23 mouse cellular contexts compared by ENCODE assay signal in genomic region chr16:6746116-6746515, GRCm38 (mm10).
A peak's percentile ranks its signal among the peaks of the same experiment; 100 is the strongest.
DNase-seq lines count a peak whose midpoint lies in the region; ATAC-seq and TF ChIP-seq lines count a peak whose summit lies in the region.
"Had no signal": no experiment of that assay in that cellular context is flagged by ENCODE, and none has a peak within 500 bp of the region (broad histone marks: within the 10 kb centered on the region; RNA-seq: fewer than 3 reads in every experiment).

No protein-coding gene starts in this region.

- no peaks in the 10 kb centered on the region for H3K36me3 ChIP-seq in forebrain, embryonic 14.5 days (ENCODE audit: control insufficient read depth, insufficient read depth, low read length)
- H3K36me3 ChIP-seq in forebrain, postnatal 0 days (ENCODE audit: insufficient read depth), result no peaks in the 10 kb centered on the region
- no peaks in the 10 kb centered on the region for H3K36me3 ChIP-seq in limb, embryonic 14.5 days (ENCODE audit: control insufficient read depth, insufficient read depth, low read length)
- no peaks in the 10 kb centered on the region for H3K36me3 ChIP-seq in limb, embryonic 10.5 days
- H3K36me3 ChIP-seq: embryonic facial prominence, embryonic 15.5 days; forebrain, embryonic 10.5 days; hindbrain, embryonic 12.5 days; intestine, embryonic 15.5 days; kidney, embryonic 15.5 days; liver, embryonic 12.5 days; midbrain, embryonic 10.5 days; neural tube, embryonic 15.5 days had no signal

- no peaks in the 10 kb centered on the region for H3K9me3 ChIP-seq in forebrain, embryonic 14.5 days (replicated peaks; ENCODE audit: control insufficient read depth, low read length)
- H3K9me3 ChIP-seq in forebrain, postnatal 0 days (ENCODE audit: low read length), result no peaks in the 10 kb centered on the region
- H3K9me3 ChIP-seq in limb, embryonic 14.5 days (ENCODE audit: control insufficient read depth, low read length), result no peaks in the 10 kb centered on the region
- H3K9me3 ChIP-seq in limb, embryonic 10.5 days (replicated peaks), result no peaks in the 10 kb centered on the region
- H3K9me3 ChIP-seq: embryonic facial prominence, embryonic 15.5 days; forebrain, embryonic 10.5 days; hindbrain, embryonic 12.5 days; intestine, embryonic 15.5 days; kidney, embryonic 15.5 days; liver, embryonic 12.5 days; midbrain, embryonic 10.5 days; neural tube, embryonic 15.5 days had no signal

- no peak overlapping the region for H3K4me2 ChIP-seq in forebrain, embryonic 14.5 days (ENCODE audit: low read length)
- H3K4me2 ChIP-seq in forebrain, postnatal 0 days (ENCODE audit: low read depth), result no peak overlapping the region
- no peak overlapping the region for H3K4me2 ChIP-seq in limb, embryonic 14.5 days (replicated peaks; ENCODE audit: low read depth, low read length, severe bottlenecking)
- H3K4me2 ChIP-seq: embryonic facial prominence, embryonic 15.5 days; hindbrain, embryonic 12.5 days; intestine, embryonic 15.5 days; kidney, embryonic 15.5 days; liver, embryonic 12.5 days; lung, embryonic 14.5 days; neural tube, embryonic 15.5 days had no signal

- H3K27me3 ChIP-seq in forebrain, embryonic 14.5 days (replicated peaks; ENCODE audit: control insufficient read depth, insufficient read depth, low read length), result no peaks in the 10 kb centered on the region
- no peaks in the 10 kb centered on the region for H3K27me3 ChIP-seq in forebrain, postnatal 0 days (ENCODE audit: insufficient read depth, low read length)
- no peaks in the 10 kb centered on the region for H3K27me3 ChIP-seq in limb, embryonic 14.5 days (ENCODE audit: control insufficient read depth, insufficient read depth, low read length)
- no peaks in the 10 kb centered on the region for H3K27me3 ChIP-seq in limb, embryonic 10.5 days (ENCODE audit: low read depth, poor library complexity, severe bottlenecking)
- H3K27me3 ChIP-seq: CH12.LX; embryonic facial prominence, embryonic 15.5 days; hindbrain, embryonic 12.5 days; intestine, embryonic 15.5 days; kidney, embryonic 15.5 days; liver, embryonic 12.5 days; neural tube, embryonic 15.5 days had no signal

- H3K9ac ChIP-seq in forebrain, embryonic 14.5 days (ENCODE audit: low read length), result no peak overlapping the region
- H3K9ac ChIP-seq in forebrain, postnatal 0 days, result no peak overlapping the region
- no peak overlapping the region for H3K9ac ChIP-seq in limb, embryonic 14.5 days (ENCODE audit: low read depth, low read length, severe bottlenecking)
- H3K9ac ChIP-seq: embryonic facial prominence, embryonic 15.5 days; hindbrain, embryonic 12.5 days; intestine, embryonic 15.5 days; kidney, embryonic 15.5 days; liver, embryonic 12.5 days; lung, embryonic 14.5 days; neural tube, embryonic 15.5 days had no signal

- TF ChIP-seq CTCF in forebrain, postnatal 0 days (IDR thresholded peaks at IDR 0.05; ENCODE audit: low read depth), result no peak
- TF ChIP-seq CTCF in brain, embryonic 14.5 days (IDR thresholded peaks at IDR 0.05; ENCODE audit: borderline replicate concordance, extremely low read depth, insufficient read depth, insufficient read length), result no peak

- H3K4me1 ChIP-seq in forebrain, embryonic 14.5 days (ENCODE audit: control insufficient read depth, insufficient read depth, low read length), result no peaks in the 10 kb centered on the region
- H3K4me1 ChIP-seq in forebrain, postnatal 0 days (ENCODE audit: insufficient read depth), result no peaks in the 10 kb centered on the region
- no peaks in the 10 kb centered on the region for H3K4me1 ChIP-seq in limb, embryonic 14.5 days (ENCODE audit: control insufficient read depth, insufficient read depth, low read length)
- H3K4me1 ChIP-seq in limb, embryonic 10.5 days, result no peaks in the 10 kb centered on the region
- H3K4me1 ChIP-seq: embryonic facial prominence, embryonic 15.5 days; hindbrain, embryonic 12.5 days; intestine, embryonic 15.5 days; kidney, embryonic 15.5 days; liver, embryonic 12.5 days had no signal

- 34% methylated on average over 2 of the region's 2 CpGs for WGBS in forebrain, embryonic 14.5 days
- 44% methylated on average over 2 of the region's 2 CpGs for WGBS in forebrain, postnatal 0 days
- WGBS in limb, embryonic 14.5 days, result 31% methylated on average over 2 of the region's 2 CpGs
- WGBS in limb, embryonic 10.5 days, result 97% methylated on average over 2 of the region's 2 CpGs

- H3K27ac ChIP-seq in forebrain, embryonic 14.5 days (ENCODE audit: low read depth, low read length), result no peak overlapping the region
- no peak overlapping the region for H3K27ac ChIP-seq in forebrain, postnatal 0 days (ENCODE audit: low read depth, low read length)
- no peak overlapping the region for H3K27ac ChIP-seq in limb, embryonic 14.5 days (replicated peaks; ENCODE audit: low read depth, low read length)
- no peak overlapping the region for H3K27ac ChIP-seq in limb, embryonic 10.5 days
- H3K27ac ChIP-seq: embryonic facial prominence, embryonic 15.5 days; forebrain, embryonic 10.5 days; hindbrain, embryonic 12.5 days; intestine, embryonic 15.5 days; kidney, embryonic 15.5 days; liver, embryonic 12.5 days; midbrain, embryonic 10.5 days; neural tube, embryonic 15.5 days; stomach, postnatal 0 days had no signal

- TF ChIP-seq POLR2A in limb, embryonic 14.5 days (IDR thresholded peaks at IDR 0.05; ENCODE audit: borderline replicate concordance, extremely low read depth, insufficient read depth, insufficient read length), result no peak
- no peak for TF ChIP-seq POLR2A in brain, embryonic 14.5 days (IDR thresholded peaks at IDR 0.05; ENCODE audit: borderline replicate concordance, extremely low read depth, insufficient read depth, insufficient read length, poor library complexity, severe bottlenecking)

- no peak for ATAC-seq in forebrain, embryonic 14.5 days
- no peak for ATAC-seq in forebrain, postnatal 0 days
- ATAC-seq in limb, embryonic 14.5 days (ENCODE audit: low FRiP score, low read depth), result no peak
- ATAC-seq: intestine, embryonic 15.5 days; liver, embryonic 12.5 days had no signal

- peak; percentile 56 for DNase-seq in forebrain, embryonic 14.5 days (ENCODE audit: low spot score)
- no peak for DNase-seq in forebrain, postnatal 0 days
- DNase-seq in limb, embryonic 14.5 days (ENCODE audit: low spot score), result peak; percentile 59
- DNase-seq in limb, embryonic 10.5 days (ENCODE audit: low spot score), result no peak
- peak; percentile 61 for DNase-seq in brain, embryonic 14.5 days (ENCODE audit: low read depth)
- DNase-seq in cerebellum, postnatal 10 days, result peak; percentile 71 to 80
- no peak for DNase-seq in thymus, postnatal 4 days
- DNase-seq: adrenal gland, adult 8-10 months; gastrocnemius, postnatal 25 days; lung, embryonic 14.5 days; lung, postnatal 4 days; thymus, postnatal 14 days had no signal

- no peak overlapping the region for H3K4me3 ChIP-seq in forebrain, embryonic 14.5 days (ENCODE audit: low read depth, low read length)
- H3K4me3 ChIP-seq in forebrain, postnatal 0 days (ENCODE audit: low read depth, low read length), result no peak overlapping the region
- no peak overlapping the region for H3K4me3 ChIP-seq in limb, embryonic 14.5 days (replicated peaks; ENCODE audit: low read length)
- H3K4me3 ChIP-seq in limb, embryonic 10.5 days, result no peak overlapping the region
- H3K4me3 ChIP-seq: embryonic facial prominence, embryonic 15.5 days; forebrain, embryonic 10.5 days; hindbrain, embryonic 12.5 days; intestine, embryonic 15.5 days; kidney, embryonic 15.5 days; liver, embryonic 12.5 days; midbrain, embryonic 10.5 days; myocyte; neural tube, embryonic 15.5 days had no signal

Comparison
In these comparisons a context has a peak if more than half of its experiments do, and no peak if none do; other contexts are left out.
1. DNase-seq: peak in forebrain, embryonic 14.5 days (single experiment), limb, embryonic 14.5 days (single experiment), brain, embryonic 14.5 days (single experiment) and cerebellum, postnatal 10 days (2 of 2); none in forebrain, postnatal 0 days (single experiment), limb, embryonic 10.5 days (single experiment) and thymus, postnatal 4 days (single experiment).